Mouse (Mus musculus) right cerebral cortex, postnatal 25 days (tissue): ENCODE data around the gene Atp10a.

ENCODE experiments used
- DNase-seq: peaks from one replicate; pipeline ENCODE4 v3.0.0; 2022

Atp10a gene

GRCm38 (mm10) chr7:58655866-58656265 lies at the start of gene Atp10a:
Gene Atp10a (plus strand): TSS chr7:58656166.
- DNase-seq, result no peak

DNA sequence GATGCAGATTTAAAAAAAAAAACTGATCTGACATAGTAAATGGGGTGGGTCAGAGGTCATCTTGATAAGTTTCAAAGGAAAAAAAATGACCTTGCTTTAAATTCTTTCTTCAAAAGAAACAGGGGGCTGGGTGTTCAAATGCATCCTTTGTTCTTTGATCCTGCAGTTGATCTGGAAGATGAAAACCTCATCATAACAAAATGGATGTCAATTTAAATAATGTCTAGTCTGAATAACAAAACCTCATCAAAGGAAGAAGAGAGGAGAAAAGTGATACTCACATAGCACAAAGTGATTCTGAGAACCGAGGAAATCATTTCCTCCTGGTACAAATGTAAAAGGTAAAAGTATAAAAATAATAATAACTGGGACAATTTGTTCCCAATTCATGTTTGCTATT lies 37.9 kb upstream of the Atp10a start:
- DNase-seq, result no peak

GRCm38 (mm10) chr7:58626305-58627155 lies 29.4 kb upstream of the Atp10a start:
- no peak for DNase-seq

- DNase-seq, result no peak
These were observed 28.6 kb upstream of the Atp10a start for GRCm38 (mm10) chr7:58627381-58627780.

GRCm38 (mm10) chr7:58629233-58629632 lies 26.7 kb upstream of the Atp10a start:
- no peak for DNase-seq

- DNase-seq, result no peak
These were observed 22.3 kb upstream of the Atp10a start for GRCm38 (mm10) chr7:58633683-58634082.

DNA sequence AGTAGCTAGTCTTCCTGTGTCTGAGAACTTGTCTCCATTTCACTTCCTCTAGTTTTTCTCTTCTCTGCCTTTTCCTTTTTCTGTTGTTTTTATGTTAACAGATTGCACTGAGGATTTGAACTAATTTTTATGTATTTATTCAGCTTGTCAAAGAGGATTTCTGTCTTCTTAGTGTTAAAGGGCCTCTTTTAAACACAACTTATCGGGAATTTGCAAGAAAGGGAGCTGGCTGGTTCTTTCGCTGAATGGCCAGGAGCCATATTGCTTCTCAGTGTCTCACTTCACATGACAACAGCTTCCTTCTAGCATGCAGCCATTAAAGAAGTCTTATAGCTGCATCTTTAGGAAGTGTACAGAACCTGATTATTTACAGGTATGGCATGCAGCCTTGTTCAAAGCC lies 16.3 kb upstream of the Atp10a start:
- DNase-seq, result no peak

GRCm38 (mm10) chr7:58640456-58640855 lies 15.5 kb upstream of the Atp10a start:
- DNase-seq, result no peak

DNA sequence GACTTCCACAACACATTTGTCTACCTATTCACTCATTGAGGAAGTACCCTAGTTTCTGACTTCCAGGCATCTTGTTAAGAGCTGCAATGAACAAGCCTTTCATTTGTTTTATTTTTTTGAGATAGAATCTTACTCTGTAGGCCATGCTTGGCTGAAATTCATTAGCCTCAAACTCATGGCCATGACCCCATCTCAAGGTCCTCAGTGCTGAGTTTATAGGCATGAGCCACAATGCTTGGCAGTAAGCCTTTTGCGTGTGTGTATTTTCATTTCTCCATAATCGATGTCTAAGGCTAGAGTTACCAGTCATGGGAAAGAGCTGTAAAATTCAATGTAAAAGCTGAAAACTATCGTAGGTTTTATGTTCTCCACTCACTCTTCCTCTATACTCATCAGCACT lies 14.1 kb upstream of the Atp10a start:
- DNase-seq, result no peak

DNA sequence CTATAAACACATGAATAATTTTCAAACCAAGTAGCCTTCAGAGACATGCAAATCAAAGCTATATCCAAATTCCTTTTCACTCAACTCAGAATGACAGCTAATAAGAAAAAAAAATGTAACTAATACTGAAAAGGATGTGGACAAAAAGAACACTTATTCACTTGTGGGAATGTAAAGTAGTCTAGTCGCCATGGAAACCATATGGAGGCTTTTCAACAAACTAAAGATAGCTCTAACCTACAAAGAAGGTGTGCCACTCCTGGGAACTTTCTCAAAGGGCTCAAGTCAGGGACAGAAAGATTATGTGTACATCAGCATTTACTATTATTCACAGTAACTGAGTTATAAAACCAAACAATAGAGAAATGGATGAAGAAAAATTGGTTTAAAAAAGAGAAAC lies 8.6 kb upstream of the Atp10a start:
- no peak for DNase-seq

GRCm38 (mm10) chr7:58657913-58658789 lies 2.2 kb downstream of the Atp10a start:
- peak; percentile 55 for DNase-seq

DNA sequence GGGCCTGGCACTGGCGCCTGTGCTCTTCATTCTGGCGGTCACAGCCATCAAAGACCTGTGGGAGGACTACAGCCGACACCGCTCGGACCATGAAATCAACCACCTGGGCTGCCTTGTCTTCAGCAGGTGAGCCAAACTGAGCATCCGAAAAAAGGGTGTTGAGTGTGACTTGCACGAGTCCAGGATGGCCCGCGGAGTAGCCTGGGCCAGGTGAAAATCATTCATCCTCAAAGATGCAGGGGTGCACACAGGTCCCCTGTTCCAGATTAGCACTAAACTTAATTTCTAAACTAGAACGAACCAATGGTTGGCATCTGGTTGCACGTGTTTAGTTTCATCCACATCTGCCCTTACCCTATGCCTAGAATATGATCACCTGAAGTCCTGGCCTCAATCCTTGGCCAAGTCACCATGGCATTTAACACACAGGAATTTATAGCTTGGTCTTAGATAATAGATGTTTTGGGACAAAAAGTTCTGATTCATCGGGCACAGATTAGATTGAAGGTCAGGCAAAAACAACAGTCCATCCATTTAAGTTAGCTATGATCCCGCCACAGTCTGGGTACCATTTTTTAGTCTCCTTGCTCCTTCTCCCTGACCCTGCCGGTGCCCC lies 2.9 kb downstream of the Atp10a start:
- no peak for DNase-seq

GRCm38 (mm10) chr7:58660046-58660445 lies 4.1 kb downstream of the Atp10a start:
- no peak for DNase-seq

DNA sequence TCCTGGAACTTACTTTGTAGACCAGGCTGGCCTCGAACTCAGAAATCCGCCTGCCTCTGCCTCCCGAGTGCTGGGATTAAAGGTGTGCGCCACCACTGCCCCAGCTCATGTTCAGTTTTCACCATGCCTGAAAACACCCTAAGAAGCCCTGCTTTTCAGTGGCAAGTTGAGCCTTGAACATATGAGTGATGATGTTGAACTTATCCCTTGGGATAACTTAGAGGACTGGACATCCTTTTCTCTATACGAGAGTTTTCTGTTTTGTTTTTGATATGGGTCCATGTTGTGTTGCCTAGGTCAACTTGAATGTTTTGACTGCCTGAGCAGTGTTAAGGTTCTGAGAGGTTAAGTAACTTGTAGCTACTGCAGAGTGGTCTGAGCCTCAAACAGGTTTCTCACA lies 4.7 kb downstream of the Atp10a start:
- DNase-seq, result no peak

GRCm38 (mm10) chr7:58661076-58661475 lies 5.1 kb downstream of the Atp10a start:
- no peak for DNase-seq

GRCm38 (mm10) chr7:58668617-58669016 lies 12.7 kb downstream of the Atp10a start:
- DNase-seq, result no peak

- no peak for DNase-seq
These were observed 20.1 kb downstream of the Atp10a start for GRCm38 (mm10) chr7:58676075-58676474.

GRCm38 (mm10) chr7:58677111-58677805 lies 21.3 kb downstream of the Atp10a start:
- DNase-seq, result no peak

GRCm38 (mm10) chr7:58685967-58686366 lies 30.0 kb downstream of the Atp10a start:
- no peak for DNase-seq

DNA sequence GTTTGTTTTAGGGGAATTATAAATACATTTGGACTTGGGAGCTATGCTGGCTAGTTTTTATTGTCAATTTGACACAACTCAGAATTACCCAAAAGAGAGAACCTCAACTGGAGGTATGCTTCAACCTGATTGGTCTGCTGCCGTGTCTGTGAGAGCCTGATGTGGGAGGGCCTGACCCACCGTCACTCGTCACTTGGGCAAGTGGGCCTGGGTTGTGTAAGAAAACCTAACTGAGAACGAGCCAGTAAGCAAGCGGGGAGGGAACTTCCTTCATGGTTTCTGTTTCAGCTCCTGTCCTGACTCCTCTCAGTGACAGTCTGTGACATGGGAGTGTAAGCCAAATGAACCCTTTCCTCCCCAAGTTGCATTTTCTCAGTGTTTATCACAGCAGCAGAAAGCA lies 30.6 kb downstream of the Atp10a start:
- no peak for DNase-seq

GRCm38 (mm10) chr7:58686997-58687396 lies 31.0 kb downstream of the Atp10a start:
- DNase-seq, result no peak

DNA sequence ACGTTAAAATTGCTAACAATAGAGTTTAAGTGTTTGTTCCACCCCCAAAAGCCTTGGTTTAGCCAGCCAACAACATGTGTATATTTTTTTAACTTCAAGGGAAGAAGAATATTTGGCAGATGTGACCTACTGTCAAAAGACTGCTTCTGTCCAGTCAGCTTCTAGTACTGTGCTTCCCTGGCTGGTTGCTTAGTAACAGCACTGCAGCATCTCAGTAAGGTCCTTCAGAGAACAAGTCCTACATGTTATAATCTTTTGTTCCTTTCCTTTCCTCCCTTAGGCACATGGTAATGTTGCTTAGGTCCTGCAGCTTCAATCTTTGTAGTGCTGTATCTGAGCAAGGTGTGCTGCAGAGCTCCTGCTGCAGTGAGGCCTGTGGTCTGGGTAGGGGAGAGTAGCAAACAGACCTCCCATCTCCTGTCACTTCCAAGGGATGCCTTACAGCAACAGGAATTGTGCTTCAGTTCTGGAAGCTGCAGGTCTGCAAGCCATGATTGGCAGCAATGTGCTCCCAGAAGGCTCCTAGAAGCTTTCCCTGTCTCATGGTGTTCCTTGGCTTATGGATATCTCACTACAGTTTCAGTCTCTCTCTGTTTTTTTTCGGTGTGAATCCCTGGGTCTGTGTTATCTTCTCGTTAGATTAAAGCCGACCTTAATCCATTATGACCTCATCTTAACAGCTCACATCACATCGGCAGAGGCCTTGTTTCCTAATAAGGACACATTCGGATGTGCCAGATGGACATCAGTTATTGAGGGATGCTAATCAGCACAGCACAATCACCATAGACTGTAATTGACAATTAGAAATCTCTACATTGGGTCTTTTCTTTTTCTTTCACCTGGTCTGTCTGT lies 34.3 kb downstream of the Atp10a start:
- DNase-seq, result no peak
